Mouse (Mus musculus): ENCODE measurements around the gene Tekt3. TPM values are rescaled to one million over a fixed set of nuclear protein-coding genes. Genes with fewer than 3 reads are reported as not detected.
A peak's percentile ranks its signal among the peaks of the same experiment; 100 is the strongest.

Tekt3 gene
- total RNA-seq, 2 experiments from 2014 or later = not detected

DNA sequence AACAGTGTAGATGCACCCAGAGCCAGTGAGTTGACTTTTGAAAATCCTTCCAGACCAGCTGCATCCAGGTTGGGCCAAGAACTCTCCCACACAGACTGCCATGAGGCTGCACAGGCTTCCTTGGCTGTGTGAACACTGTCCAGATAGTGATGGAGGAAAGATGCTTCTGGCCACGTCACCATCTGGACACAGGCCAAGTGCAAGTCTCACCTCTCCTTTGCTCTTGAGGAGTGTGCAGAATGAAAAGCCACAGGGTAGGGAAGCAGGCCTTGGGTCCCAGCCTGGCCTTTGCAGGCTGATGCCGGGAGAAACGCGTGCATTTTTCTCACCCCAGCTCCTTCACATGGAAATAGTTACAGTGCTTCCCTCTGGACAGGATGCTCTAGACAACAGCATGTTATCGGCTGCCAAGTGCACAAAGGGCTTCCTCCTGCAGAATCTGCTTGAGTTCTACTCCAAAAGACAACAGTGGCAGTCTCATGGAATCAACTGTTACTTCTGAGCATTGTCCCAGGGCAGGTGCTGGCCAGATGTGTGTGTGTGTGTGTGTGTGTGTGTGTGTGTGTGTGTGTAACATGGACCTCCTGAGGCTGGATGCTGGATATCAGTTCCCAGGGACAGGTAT lies 64.5 kb downstream of the Tekt3 start:
- DNase-seq = peak in 1 of 2 experiments; percentile 15

DNA sequence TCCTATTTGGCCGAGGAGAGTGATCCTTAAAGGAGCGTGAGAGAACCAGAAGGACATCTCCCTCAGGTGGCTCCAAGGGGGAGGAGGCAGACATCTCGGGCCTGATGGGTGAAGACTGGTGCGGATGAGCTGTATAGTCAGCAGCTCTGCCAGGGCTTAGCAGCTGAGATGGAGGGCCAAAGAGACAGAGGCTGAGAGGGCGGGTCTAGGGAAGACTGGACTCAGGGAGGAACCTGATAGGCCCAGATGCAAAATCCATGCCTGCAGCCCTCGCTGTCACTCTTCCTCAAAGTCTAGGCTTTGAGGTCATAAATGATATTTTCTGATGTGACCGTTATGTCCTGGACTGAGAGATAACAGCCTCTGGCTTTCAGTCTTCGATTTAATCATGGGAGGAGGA lies 65.5 kb downstream of the Tekt3 start:
- no peak for DNase-seq

DNA sequence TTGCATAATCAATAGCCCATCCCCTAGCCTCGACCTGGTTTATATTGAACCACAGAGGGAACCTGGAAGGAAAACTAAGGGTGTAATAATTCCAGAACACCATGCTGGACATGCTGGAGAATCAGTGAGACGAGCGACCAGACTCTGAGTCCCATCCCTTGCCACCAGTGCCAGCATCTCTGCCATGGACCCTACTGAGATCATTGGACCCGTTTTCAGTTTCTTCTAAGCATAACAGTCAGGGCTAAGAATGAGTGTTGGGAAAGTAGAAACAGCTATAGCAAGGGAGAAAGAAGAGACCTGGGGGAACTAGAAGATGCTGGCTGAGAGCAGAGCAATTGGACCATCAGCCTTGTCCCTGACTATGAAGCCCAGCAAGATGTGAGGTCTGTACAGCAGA lies 66.1 kb downstream of the Tekt3 start:
- no peak for DNase-seq

DNA sequence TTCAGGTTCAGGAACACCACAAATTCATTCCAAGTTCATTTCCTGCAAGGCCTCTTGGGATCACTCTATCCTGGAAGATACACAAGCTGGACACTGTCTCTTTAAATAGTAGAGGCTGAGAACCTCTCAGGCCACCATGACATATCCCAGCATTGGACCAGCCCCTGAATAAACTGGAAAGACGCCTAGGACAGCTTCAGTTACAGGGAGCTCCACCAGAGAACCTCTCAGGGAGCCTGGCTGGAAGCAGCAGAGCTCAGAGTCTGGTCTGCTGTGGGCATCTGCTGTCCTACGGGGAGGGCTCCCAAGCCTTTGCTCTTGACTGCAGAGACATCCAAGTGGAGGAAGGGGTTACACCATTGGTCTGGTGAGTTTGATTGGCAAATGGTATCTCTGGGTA lies 67.3 kb downstream of the Tekt3 start, which contains the start of gene Pmp22:
Gene Pmp22, plus strand, starts transcription at position 199 of the 400 bp plus-strand sequence.
- no peak for DNase-seq

DNA sequence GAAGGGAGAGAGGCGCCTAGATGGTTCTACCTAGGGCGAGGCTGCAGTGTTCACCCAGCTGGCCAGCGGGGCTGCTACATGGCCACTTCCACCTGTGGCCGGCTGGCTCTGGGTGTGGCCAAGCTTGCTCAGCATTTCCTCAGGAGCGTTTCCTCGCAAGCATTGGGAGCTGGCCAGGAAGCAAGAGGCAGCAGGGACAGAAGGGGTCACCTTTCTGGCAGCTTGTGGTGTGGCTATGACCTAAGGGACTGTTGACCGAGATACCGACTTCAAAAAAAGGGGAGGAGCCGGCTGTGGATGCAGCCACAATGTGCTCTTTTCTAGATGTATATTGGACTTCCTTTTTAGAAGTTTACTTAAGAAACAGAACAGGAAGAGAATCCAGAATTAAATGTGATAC lies 67.9 kb downstream of the Tekt3 start:
- DNase-seq = peak in 1 of 2 experiments; percentile 61

DNA sequence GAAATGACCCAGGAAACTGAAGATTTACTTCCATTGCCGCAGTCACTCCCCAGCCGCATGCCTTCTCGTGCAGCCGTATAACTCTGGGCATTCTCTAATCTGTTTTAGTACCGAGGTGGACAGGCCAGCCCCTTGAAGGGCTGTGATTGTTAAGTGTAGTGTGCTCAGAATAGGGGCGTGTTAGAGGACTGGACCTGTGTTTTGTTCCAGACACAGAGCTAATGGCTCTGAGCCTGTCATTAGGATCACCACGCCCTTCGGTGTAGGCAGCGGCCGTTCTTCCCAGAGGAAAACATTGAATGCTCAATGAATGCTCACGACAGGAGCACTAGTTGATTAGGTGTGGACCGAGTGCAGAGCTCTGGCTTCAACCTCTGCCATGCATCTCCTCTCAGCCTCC lies 68.4 kb downstream of the Tekt3 start:
- no peak for DNase-seq

DNA sequence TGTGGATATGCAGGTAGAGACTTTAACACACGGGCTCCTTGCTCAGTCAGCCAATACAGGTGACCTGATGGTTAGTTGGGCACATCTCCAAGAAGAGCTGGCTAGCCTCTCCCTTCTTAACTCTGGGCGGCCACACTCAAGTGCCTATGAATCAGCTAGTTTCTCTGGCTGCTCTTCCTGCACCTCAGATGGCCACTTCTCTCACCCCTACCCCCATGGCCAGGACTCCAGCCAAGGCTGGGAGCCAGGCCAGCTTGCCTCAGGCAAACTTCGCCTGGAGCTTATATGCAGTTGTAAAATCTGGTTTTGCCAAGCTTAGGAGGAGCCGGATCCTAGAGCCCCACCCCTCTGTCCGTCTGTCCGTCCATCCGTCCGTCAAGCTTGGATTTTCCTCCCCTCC lies 69.0 kb downstream of the Tekt3 start:
- DNase-seq = peak; percentile 84 to 87

DNA sequence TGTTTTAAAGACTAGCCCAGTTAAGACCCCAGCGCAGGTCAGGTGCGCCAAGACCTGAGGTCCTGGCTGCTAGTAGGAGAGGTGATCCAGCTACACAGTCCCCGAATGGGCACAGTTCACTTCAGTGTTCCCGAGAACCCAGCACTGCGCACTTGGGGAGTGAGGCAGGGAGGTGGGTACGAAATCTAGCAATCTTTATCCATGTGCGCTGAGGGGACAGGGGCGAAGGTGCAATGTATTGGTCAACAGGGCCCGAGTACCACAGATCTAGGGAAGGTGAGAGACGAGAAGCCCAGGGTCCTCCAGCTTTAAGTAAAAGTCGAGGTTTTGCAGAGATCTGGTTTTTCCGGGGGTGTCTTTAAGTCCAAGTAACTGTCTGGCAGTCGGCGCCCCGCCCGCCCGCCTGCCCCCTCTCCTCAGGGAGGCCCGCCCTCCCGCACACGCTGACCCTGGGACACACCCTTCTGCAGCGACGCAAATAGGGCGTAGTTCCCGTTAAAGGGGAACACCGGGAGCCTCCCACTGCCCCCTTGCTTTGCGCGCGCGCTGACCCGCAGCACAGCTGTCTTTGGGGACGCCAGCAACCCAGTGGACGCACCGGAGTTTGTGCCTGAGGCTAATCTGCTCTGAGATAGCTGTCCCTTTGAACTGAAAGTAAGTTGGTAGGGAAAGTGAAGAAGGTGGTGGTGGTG lies 69.7 kb downstream of the Tekt3 start:
- peak; percentile 86 to 87 for DNase-seq

DNA sequence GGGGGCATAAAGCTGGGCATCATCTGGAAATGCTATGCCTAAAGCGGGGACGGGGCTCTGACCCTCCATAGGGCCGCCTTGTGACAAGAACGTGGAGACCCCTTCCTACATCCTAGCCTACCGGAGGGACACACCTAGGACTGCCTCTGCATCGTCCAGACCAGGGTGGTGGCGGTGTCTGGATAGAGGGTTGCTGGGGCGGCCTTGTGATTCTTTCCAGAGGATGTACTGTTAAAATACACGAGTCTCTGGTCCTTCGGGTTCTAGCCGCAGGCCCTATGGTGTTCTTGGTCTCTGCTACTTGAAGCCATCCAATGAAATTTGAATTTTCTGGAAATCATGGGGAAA lies 70.2 kb downstream of the Tekt3 start:
- DNase-seq = peak in 1 of 2 experiments; percentile 39

DNA sequence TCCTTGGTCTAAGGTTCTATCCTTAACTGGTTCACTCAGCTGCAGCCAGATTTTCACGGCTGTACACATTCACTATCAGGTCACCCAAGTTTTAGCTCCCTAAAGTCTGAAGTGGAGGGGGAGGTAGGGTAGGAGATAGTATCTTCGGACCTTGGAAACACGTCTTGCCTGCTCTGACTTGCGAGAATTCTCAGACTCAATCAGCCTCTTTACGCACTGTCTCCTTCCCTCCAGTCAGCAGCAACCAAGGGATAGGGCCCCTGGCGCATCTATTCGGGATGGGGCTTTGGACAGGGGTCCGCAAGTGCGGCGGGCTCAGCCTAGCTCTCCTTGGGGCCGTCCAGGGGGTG lies 70.7 kb downstream of the Tekt3 start:
- no peak for DNase-seq

DNA sequence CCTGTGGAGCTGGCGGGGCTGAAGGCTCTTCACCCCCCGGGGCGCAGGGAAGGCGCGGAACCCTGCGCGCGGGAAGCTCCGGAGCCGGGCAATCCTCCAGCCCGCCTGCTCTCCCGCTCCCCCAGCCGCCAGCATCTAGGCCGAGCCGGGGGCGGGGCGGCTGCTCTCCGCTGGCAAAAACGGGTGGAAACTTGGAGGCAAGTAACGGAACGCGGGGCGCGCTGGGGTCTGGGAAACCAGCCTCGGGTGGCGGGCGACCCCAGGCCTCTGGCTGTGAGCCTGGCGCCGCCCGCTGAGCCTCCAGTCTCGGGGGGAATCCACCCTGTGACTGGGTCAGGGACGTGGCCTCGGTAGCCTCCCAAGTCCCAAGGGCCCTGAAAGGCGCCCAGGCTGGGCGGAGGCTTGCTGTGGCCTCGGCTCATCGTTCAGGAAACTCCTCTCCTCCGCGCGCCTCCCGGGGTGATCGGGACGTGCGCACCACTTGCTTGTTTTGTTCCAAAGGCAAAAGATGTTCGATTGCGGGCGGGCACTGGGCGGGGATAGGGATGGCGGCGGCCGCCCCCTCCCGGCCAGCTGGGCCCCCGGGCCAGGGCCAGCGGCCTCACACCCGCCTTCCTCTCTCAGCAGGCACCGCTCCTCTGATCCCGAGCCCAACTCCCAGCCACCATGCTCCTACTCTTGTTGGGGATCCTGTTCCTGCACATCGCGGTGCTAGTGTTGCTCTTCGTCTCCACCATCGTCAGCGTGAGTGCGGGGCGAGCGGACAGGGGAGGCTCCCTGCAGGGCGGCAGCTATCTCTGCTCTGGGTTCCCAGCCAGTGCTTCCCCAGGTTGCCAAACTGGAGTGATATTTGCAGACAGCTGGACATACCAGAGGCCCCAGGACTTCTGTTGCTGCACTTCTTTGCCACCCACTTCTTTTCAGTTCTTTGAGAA lies 71.3 kb downstream of the Tekt3 start:
- peak; percentile 89 to 93 for DNase-seq

DNA sequence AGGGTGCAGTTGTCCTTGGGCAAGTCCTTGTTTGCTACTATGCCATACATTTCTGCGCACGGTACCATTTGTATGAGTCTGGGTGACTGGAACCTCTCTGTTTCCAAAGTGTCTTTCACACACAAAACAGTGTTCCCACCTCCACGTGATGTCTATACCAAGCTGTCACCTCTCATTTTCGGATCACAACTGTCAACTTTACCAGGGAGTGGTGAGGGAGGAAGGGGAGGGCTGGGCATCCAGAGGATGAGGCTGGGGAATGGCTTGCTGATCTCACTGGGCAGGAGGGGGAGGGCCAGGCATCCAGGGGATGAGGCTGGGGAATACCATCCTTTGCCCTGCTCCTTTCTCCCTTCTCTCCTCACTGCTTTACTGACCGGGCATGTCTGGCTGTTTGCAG lies 72.6 kb downstream of the Tekt3 start:
- no peak for DNase-seq

DNA sequence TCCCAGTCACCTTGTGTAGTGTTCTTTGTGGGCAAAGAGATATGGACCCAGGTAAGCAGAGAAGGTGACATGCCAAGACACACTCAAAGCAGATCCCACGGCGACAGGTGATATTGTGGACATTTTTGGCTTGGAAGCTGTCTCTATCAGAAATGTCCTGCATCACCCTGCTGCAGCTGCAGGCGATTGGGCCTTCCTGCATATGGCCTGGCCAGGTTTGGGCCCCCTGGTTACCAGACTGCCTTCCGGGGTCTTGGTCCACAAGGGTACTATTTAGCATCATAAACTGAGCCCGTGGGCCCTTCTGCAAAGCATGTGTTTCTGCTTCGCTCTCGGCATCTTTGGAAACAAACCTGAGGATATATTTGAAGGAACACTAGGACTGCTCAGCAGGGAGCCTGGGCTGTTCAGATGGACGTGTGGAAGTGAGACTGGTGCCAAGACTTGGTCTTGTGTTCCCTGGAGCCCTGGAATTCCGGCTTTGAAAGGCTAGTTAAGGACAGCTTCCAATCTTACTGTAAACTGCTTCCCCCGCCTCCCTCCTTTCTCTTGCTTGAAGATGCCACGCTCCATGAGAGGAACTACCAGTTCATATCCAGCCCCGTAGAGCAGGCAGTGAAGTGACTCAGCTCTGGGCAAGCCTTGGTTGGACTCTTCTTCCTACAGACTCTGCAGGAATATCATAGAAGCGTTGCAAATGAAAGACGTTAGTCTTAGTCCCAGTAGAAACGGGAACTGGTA lies 73.5 kb downstream of the Tekt3 start:
- no peak for DNase-seq

DNA sequence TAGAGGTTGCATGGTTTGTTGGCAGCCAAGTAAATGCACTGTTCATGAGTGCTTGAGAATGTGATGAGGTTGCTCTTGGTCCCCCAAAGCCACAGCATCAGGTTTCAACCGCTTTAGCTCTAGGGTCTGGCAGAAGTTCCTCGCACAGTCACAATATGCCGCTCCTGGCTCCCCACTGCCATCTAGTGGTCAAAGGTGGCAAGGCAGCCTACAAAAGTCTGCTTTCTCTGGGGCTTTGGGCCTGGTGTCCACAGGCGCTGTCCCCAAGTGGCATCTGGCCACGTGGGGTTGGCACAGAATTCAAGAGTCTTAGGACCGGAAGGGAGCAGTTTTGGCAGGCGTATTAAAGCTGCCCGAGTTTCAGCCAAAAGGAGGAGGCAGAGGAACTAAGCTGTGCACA lies 74.2 kb downstream of the Tekt3 start:
- peak; percentile 93 to 94 for DNase-seq

DNA sequence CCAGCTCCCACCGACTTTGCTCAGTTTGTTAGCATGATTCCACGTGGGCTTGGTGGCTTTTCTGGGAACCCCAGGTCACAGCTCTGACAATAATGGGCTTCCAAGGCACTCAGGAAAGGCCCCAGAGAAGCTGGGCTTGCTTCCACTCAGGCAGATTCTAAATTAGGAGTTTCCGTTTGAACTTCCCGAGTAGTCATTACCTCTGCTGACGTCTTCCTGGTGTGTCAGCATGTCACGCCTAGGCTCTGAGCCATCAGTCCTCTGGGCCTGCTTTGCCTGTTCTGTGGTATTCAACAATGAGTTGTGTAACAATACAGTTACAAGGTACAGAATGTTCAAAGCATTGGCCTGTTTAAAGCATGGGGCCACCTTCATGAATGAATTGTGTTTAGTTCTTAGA lies 74.8 kb downstream of the Tekt3 start:
- DNase-seq = peak; percentile 69 to 75

DNA sequence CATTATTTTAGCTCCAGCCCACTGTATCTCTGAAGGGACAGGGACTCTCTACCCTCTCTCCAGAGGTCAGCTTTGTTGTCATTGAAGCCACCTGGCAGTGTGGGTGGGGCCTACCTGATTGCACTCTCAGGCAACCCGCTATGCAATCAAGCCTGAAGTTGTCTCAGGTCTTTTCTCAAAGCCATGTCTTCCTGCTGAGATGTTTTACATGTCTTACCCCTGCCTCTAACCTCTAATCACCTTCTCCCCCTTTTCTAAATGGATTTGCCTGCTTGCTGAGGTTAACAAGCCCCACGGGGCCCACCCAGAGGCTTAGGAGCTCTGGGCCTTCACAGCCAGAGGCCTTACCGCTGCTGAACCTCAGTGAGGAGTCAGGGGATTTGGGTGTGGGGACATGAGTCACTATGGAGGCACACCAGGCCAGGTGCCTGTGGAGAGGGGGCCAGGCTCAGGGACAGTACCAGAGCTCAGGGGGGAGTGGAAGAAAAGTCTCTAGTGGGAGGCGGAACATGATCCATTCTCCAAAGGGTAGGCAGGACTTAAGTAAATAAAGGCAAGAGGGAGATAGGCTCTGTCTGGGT lies 75.5 kb downstream of the Tekt3 start:
- DNase-seq = no peak

DNA sequence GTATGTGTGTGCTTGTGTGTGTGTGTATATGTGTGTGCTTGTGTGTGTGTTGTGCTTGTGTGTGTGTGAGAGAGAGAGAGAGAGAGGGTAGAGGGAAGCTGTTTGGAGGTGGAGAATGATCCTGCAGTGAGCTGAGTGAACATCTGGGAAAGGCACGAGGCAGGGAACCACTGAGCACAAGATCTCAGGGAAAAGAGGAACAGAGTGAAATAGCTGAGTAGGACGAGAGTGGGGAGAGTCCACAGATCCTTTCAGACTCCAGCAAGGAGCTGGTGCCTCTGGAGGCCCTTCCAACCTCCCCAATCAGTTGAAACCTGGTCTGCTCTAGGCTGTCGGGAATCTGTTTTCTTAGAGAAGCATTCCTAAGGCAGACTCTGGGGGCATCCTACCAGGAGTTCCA lies 77.3 kb downstream of the Tekt3 start:
- DNase-seq = no peak

DNA sequence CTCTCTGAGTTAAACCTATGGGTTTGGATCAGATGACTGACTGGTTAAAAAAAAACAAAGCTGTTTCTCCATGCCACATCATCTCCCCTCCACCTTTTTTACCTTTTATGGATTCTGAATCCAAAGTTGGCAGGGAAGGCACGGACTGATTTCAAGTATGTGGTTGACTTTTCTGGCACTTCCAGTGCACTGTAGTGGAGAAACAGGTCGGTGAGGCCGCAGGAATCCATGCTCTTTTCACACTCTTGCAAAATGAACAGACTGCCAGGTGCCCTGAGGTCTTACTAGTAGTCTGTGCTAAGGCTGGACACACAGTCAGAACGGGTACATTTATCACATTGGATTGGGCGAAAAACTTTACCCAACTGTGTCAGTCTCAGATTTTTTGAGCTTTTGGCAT lies 80.9 kb downstream of the Tekt3 start:
- no peak for DNase-seq

DNA sequence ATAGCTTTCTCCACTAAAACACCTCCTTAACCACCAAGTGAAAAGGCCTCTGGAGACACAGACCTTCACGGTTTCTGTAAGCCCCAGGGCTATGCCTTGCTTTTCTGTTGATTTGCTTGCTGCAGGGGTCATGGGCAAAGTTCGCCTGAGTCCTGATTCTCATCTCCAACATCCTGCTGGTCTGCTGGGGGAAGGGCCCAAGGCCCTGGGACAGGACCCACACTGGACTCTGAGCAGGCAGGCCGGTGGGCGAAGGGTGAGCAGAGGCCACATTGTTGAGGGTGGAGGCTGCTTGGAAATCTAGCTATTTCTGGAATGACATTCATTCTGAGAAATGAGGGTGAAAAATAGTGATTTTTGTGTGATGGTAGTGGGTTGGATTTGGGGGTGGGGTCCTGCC lies 81.4 kb downstream of the Tekt3 start:
- no peak for DNase-seq

DNA sequence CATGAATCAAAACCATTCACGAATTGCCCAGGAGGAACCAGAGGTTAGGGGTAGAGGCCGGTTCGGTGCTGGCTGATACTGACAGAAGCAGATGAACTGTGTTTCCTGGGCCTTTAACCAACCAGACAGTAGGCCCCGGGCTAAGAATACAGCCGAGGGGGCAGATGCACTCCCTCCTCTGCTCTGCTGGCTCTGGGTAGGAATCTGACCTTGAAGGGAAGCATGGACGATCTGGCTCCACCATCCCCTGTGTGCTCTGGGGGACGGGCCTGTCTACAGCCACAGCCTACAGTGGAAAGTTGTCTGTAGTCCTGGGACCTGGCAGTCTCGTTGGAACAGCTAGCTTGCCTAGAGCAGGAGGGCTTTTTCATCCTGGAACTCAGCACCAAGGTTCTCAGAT lies 82.0 kb downstream of the Tekt3 start:
- DNase-seq = peak; percentile 62
